28 mouse cellular contexts compared by ENCODE assay signal in the genomic region with DNA sequence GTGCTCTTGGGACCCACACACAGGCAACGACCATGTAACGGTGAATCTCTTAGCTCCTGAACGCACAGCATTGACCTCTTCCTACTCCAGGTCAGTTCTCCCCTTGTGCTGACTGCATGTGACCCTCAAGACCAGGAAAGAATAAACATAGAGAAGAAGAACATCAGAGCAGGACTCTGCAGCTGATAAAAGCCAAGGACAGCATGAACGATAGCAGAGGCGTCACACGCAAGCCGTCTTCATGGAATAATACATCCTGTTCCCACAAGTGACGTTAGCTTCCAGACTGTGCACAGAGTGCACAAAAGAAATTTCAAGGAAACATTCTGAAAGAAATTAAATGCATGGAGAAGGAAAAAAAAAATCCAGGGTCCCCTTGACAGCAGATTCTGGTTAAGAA.
A peak's percentile ranks its signal among the peaks of the same experiment; 100 is the strongest.
DNase-seq lines count a peak whose midpoint lies in the region; ATAC-seq and TF ChIP-seq lines count a peak whose summit lies in the region.
"Had no signal": no experiment of that assay in that cellular context is flagged by ENCODE, and none has a peak within 500 bp of the region (broad histone marks: within the 10 kb centered on the region; RNA-seq: fewer than 3 reads in every experiment).

No protein-coding gene starts in this region.

- no peak for TF ChIP-seq CTCF in lung, postnatal 0 days (IDR thresholded peaks at IDR 0.05)

- H3K9me3 ChIP-seq in lung, postnatal 0 days (ENCODE audit: low read length) = no peaks in the 10 kb centered on the region
- H3K9me3 ChIP-seq in limb, embryonic 10.5 days (replicated peaks) = no peaks in the 10 kb centered on the region
- H3K9me3 ChIP-seq: embryonic facial prominence, embryonic 12.5 days; embryonic facial prominence, embryonic 15.5 days; hindbrain, embryonic 10.5 days; hindbrain, embryonic 13.5 days; intestine, embryonic 15.5 days had no signal

- H3K9ac ChIP-seq in lung, postnatal 0 days (replicated peaks; ENCODE audit: low read depth) = no peak overlapping the region
- H3K9ac ChIP-seq: embryonic facial prominence, embryonic 12.5 days; embryonic facial prominence, embryonic 15.5 days; forebrain, postnatal 0 days; hindbrain, embryonic 13.5 days; intestine, embryonic 15.5 days had no signal

- WGBS in lung, postnatal 0 days = 55% methylated on average over 8 of the region's 8 CpGs
- 73% methylated on average over 8 of the region's 8 CpGs for WGBS in limb, embryonic 10.5 days

- no peaks in the 10 kb centered on the region for H3K36me3 ChIP-seq in lung, postnatal 0 days (ENCODE audit: insufficient read depth, low read length)
- no peaks in the 10 kb centered on the region for H3K36me3 ChIP-seq in limb, embryonic 10.5 days
- H3K36me3 ChIP-seq: embryonic facial prominence, embryonic 12.5 days; embryonic facial prominence, embryonic 15.5 days; G1E; hindbrain, embryonic 10.5 days; hindbrain, embryonic 13.5 days; intestine, embryonic 15.5 days had no signal

- H3K4me1 ChIP-seq in lung, postnatal 0 days (ENCODE audit: insufficient read depth, low read depth, low read length) = 0 out of 2 replicates have a peak, but pooled peaks cover 5% of the 10 kb centered on the region
- peaks cover 13% of the 10 kb centered on the region for H3K4me1 ChIP-seq in limb, embryonic 10.5 days

- peak; percentile 18 for DNase-seq in adrenal gland, adult 2 months
- no peak for DNase-seq in adrenal gland, postnatal 25 days
- no peak for DNase-seq in lung, postnatal 0 days (ENCODE audit: low spot score)
- no peak for DNase-seq in lung, adult 18-20 months
- no peak for DNase-seq in limb, embryonic 10.5 days (ENCODE audit: low spot score)
- DNase-seq in layer of hippocampus, adult 9-11 months = no peak
- DNase-seq: B cell, adult 2 months; cerebellum, adult 11 months; cerebellum, adult 2 months; cerebellum, adult 9-11 months; cerebellum, postnatal 25 days; forebrain, postnatal 0 days; gastrocnemius, adult 2 months; gastrocnemius, postnatal 14 days; heart, adult 11 months; heart, postnatal 36 days; kidney, adult 11 months had no signal

- TF ChIP-seq EP300 in lung, postnatal 0 days (IDR thresholded peaks at IDR 0.05) = peak; percentile 59

- H3K27me3 ChIP-seq in lung, postnatal 0 days (replicated peaks; ENCODE audit: insufficient read depth, low read length) = no peaks in the 10 kb centered on the region
- no peaks in the 10 kb centered on the region for H3K27me3 ChIP-seq in limb, embryonic 10.5 days (ENCODE audit: low read depth, poor library complexity, severe bottlenecking)
- H3K27me3 ChIP-seq: CH12.LX; embryonic facial prominence, embryonic 12.5 days; embryonic facial prominence, embryonic 15.5 days; hindbrain, embryonic 13.5 days; intestine, embryonic 15.5 days had no signal

- ATAC-seq in lung, postnatal 0 days = no peak
- ATAC-seq: forebrain, embryonic 14.5 days; forebrain, postnatal 0 days; hindbrain, embryonic 16.5 days; intestine, embryonic 15.5 days; Patski had no signal

- no peak overlapping the region for H3K27ac ChIP-seq in lung, postnatal 0 days (ENCODE audit: low read length)
- H3K27ac ChIP-seq in limb, embryonic 10.5 days = peak overlapping the region; percentile 21; the same call in 1 of the 2 replicates
- H3K27ac ChIP-seq: embryonic facial prominence, embryonic 12.5 days; embryonic facial prominence, embryonic 15.5 days; gastrocnemius, adult 2 months; hindbrain, embryonic 10.5 days; hindbrain, embryonic 13.5 days; intestine, embryonic 15.5 days had no signal

- no peak overlapping the region for H3K4me2 ChIP-seq in lung, postnatal 0 days (replicated peaks; ENCODE audit: low read depth, low read length)
- H3K4me2 ChIP-seq: embryonic facial prominence, embryonic 12.5 days; embryonic facial prominence, embryonic 15.5 days; heart, embryonic 11.5 days; hindbrain, embryonic 13.5 days; intestine, embryonic 15.5 days had no signal

- no peak overlapping the region for H3K4me3 ChIP-seq in lung, postnatal 0 days (ENCODE audit: low read depth, low read length)
- H3K4me3 ChIP-seq in limb, embryonic 10.5 days = no peak overlapping the region
- H3K4me3 ChIP-seq: embryonic facial prominence, embryonic 12.5 days; embryonic facial prominence, embryonic 15.5 days; gastrocnemius, adult 2 months; hindbrain, embryonic 10.5 days; hindbrain, embryonic 13.5 days; intestine, embryonic 15.5 days had no signal
